Mouse (Mus musculus) liver, postnatal 0 days (tissue): ENCODE data around the gene Siae.

Source experiments
- CTCF ChIP-seq: sonication (generic); IDR thresholded peaks from 2 replicates; pipeline ENCODE4 v1.5.1; 2016; ENCODE audit warnings: antibody characterized with exemption, low read depth
- EP300 ChIP-seq: IDR thresholded peaks from 2 replicates; pipeline ENCODE4 v1.6.1; 2016; ENCODE audit warnings: antibody characterized with exemption, low read depth, mild to moderate bottlenecking

- TF ChIP-seq CTCF (no peak), EP300 (no peak)
Observed at GRCm38 (mm10) chr9:37629941-37630340, 74.4 kb downstream of the Siae start.
